Mouse (Mus musculus) testis, adult 2 months (tissue): ENCODE results near the gene 1700061G19Rik.

ENCODE experiments used
- CTCF ChIP-seq: fragments of 200-500 bp; IDR thresholded peaks from 2 replicates; pipeline ENCODE4 v1.5.1; 2012; ENCODE audit warnings: low read depth, mild to moderate bottlenecking, inconsistent platforms, low read length, moderate library complexity; ENCODE audit not compliant: control insufficient read depth, insufficient read depth, insufficient replicate concordance
- POLR2A ChIP-seq: fragments of 200-500 bp; IDR thresholded peaks from 2 replicates; pipeline ENCODE4 v1.6.1; 2012; ENCODE audit warnings: low read depth, mild to moderate bottlenecking, inconsistent platforms, low read length, moderate library complexity; ENCODE audit not compliant: control insufficient read depth

- no peak for TF ChIP-seq POLR2A
- no peak for TF ChIP-seq CTCF
Measured at GRCm38 (mm10) chr17:56933395-56933794, 58.1 kb downstream of the 1700061G19Rik start.
